Mouse (Mus musculus): ENCODE measurements around the gene Serpinb1a. TPM values are rescaled to one million over a fixed set of nuclear protein-coding genes. Genes with fewer than 3 reads are reported as not detected.

Serpinb1a gene
- polyA plus RNA-seq, 1 experiment from 2014 or later: 31.7 TPM

- no peak for ATAC-seq (ENCODE audit: insufficient number of reproducible peaks, low FRiP score, low TSS enrichment, low read depth)
- 90% methylated on average over 5 of the region's 5 CpGs for WGBS
These were observed 31.1 kb downstream of the Serpinb1a start for GRCm38 (mm10) chr13:32819926-32820325.

GRCm38 (mm10) chr13:32819241-32819640 lies 31.7 kb downstream of the Serpinb1a start:
- Histone ChIP-seq H3K4me2 (replicated peaks) (no peak overlapping the region), H3K4me3 (replicated peaks) (no peak overlapping the region), H3K4me1 (no peaks in the 10 kb centered on the region), H3K27me3 (no peaks in the 10 kb centered on the region), H3K9me3 (replicated peaks) (no peaks in the 10 kb centered on the region), H3K9ac (no peak overlapping the region), H3K27ac (replicated peaks) (no peak overlapping the region), H3K36me3 (peaks cover 55% of the 10 kb centered on the region)
- 90% methylated on average over 3 of the region's 3 CpGs for WGBS
- 0 out of 2 replicates have a peak, but pooled peaks have one; percentile 58 for ATAC-seq (ENCODE audit: insufficient number of reproducible peaks, low FRiP score, low TSS enrichment, low read depth)

More at GRCm38 (mm10) chr13:32819926-32820325, 31.1 kb downstream of the Serpinb1a start:
- Histone ChIP-seq H3K27ac (replicated peaks) (no peak overlapping the region), H3K4me2 (replicated peaks) (no peak overlapping the region), H3K4me3 (replicated peaks) (no peak overlapping the region), H3K27me3 (no peaks in the 10 kb centered on the region), H3K36me3 (peaks cover 50% of the 10 kb centered on the region), H3K9ac (no peak overlapping the region), H3K9me3 (replicated peaks) (no peaks in the 10 kb centered on the region), H3K4me1 (no peaks in the 10 kb centered on the region)

- H3K9me3 ChIP-seq (replicated peaks): no peaks in the 10 kb centered on the region
- H3K4me1 ChIP-seq: peaks cover 15% of the 10 kb centered on the region
- H3K4me2 ChIP-seq (replicated peaks): no peak overlapping the region
- H3K27me3 ChIP-seq: no peaks in the 10 kb centered on the region
- no peak for ATAC-seq (ENCODE audit: insufficient number of reproducible peaks, low FRiP score, low TSS enrichment, low read depth)
- 79% methylated on average over 3 of the region's 3 CpGs for WGBS
- peaks cover 23% of the 10 kb centered on the region for H3K36me3 ChIP-seq
- H3K9ac ChIP-seq: no peak overlapping the region
- H3K4me3 ChIP-seq (replicated peaks): no peak overlapping the region
- no peak overlapping the region for H3K27ac ChIP-seq (replicated peaks)
These were observed 43.4 kb downstream of the Serpinb1a start for GRCm38 (mm10) chr13:32807624-32808023.

GRCm38 (mm10) chr13:32806820-32807219 lies 44.2 kb downstream of the Serpinb1a start:
- WGBS: 87% methylated on average over 7 of the region's 7 CpGs
- H3K9me3 ChIP-seq (replicated peaks): no peaks in the 10 kb centered on the region
- peaks cover 23% of the 10 kb centered on the region for H3K36me3 ChIP-seq
- H3K9ac ChIP-seq: no peak overlapping the region
- no peak overlapping the region for H3K4me3 ChIP-seq (replicated peaks)
- H3K27me3 ChIP-seq: no peaks in the 10 kb centered on the region
- ATAC-seq (ENCODE audit: insufficient number of reproducible peaks, low FRiP score, low TSS enrichment, low read depth): no peak
- H3K4me1 ChIP-seq: peaks cover 15% of the 10 kb centered on the region
- no peak overlapping the region for H3K4me2 ChIP-seq (replicated peaks)
- no peak overlapping the region for H3K27ac ChIP-seq (replicated peaks)

GRCm38 (mm10) chr13:32803701-32804345 lies 47.2 kb downstream of the Serpinb1a start:
- no peak overlapping the region for H3K9ac ChIP-seq
- peak overlapping the region; percentile 68 for H3K4me3 ChIP-seq (replicated peaks)
- WGBS: 70% methylated on average over 4 of the region's 4 CpGs

GRCm38 (mm10) chr13:32802259-32803081 lies 48.5 kb downstream of the Serpinb1a start, which contains the start of gene D930007J09Rik:
D930007J09Rik (minus strand) TSS chr13:32802849.
- peaks cover 9% of the 10 kb centered on the region for H3K36me3 ChIP-seq
- peaks cover 21% of the 10 kb centered on the region for H3K4me1 ChIP-seq
- peak within 1 kb of the TSS; percentile 86 for H3K27ac ChIP-seq (replicated peaks)
- no peaks in the 10 kb centered on the region for H3K27me3 ChIP-seq
- H3K9me3 ChIP-seq (replicated peaks): no peaks in the 10 kb centered on the region
- ATAC-seq (ENCODE audit: insufficient number of reproducible peaks, low FRiP score, low TSS enrichment, low read depth): peak; percentile 35
- peak within 1 kb of the TSS; percentile 77 for H3K9ac ChIP-seq
- peak within 1 kb of the TSS; percentile 71 for H3K4me2 ChIP-seq (replicated peaks)
- H3K4me3 ChIP-seq (replicated peaks): peak within 1 kb of the TSS; percentile 68
- under 1% methylated on average over 92 of the region's 95 CpGs for whole genome bisulfite sequencing

More at GRCm38 (mm10) chr13:32803701-32804345, 47.2 kb downstream of the Serpinb1a start:
- Histone ChIP-seq H3K4me2 (replicated peaks) (peak overlapping the region; percentile 71), H3K27ac (replicated peaks) (no peak overlapping the region), H3K4me1 (peaks cover 21% of the 10 kb centered on the region), H3K27me3 (no peaks in the 10 kb centered on the region), H3K9me3 (replicated peaks) (no peaks in the 10 kb centered on the region), H3K36me3 (peaks cover 12% of the 10 kb centered on the region)
- ATAC-seq (ENCODE audit: insufficient number of reproducible peaks, low FRiP score, low TSS enrichment, low read depth): no peak

- H3K27me3 ChIP-seq: no peaks in the 10 kb centered on the region
- peaks cover 5% of the 10 kb centered on the region for H3K36me3 ChIP-seq
- ATAC-seq (ENCODE audit: insufficient number of reproducible peaks, low FRiP score, low TSS enrichment, low read depth): peak; percentile 97
- peak within 1 kb of the TSS; percentile 86 for H3K27ac ChIP-seq (replicated peaks)
- H3K4me2 ChIP-seq (replicated peaks): peak within 1 kb of the TSS; percentile 71
- WGBS: under 1% methylated on average over 51 of the region's 51 CpGs
- peaks cover 21% of the 10 kb centered on the region for H3K4me1 ChIP-seq
- H3K9ac ChIP-seq: peak within 1 kb of the TSS; percentile 77
- H3K9me3 ChIP-seq (replicated peaks): no peaks in the 10 kb centered on the region
- H3K4me3 ChIP-seq (replicated peaks): peak within 1 kb of the TSS; percentile 68
These were observed 49.2 kb downstream of the Serpinb1a start, which contains the start of gene Wrnip1 for GRCm38 (mm10) chr13:32801693-32802221. Wrnip1 (plus strand) TSS chr13:32802038.

- Histone ChIP-seq H3K4me1 (peaks cover 21% of the 10 kb centered on the region), H3K27ac (replicated peaks) (no peak overlapping the region), H3K4me3 (replicated peaks) (no peak overlapping the region), H3K9me3 (replicated peaks) (no peaks in the 10 kb centered on the region), H3K9ac (no peak overlapping the region), H3K36me3 (no peaks in the 10 kb centered on the region), H3K27me3 (no peaks in the 10 kb centered on the region), H3K4me2 (replicated peaks) (peak overlapping the region; percentile 71)
- no peak for ATAC-seq (ENCODE audit: insufficient number of reproducible peaks, low FRiP score, low TSS enrichment, low read depth)
These were observed 50.1 kb downstream of the Serpinb1a start for GRCm38 (mm10) chr13:32800859-32801258.

- H3K4me1 ChIP-seq: peaks cover 20% of the 10 kb centered on the region
- no peaks in the 10 kb centered on the region for H3K27me3 ChIP-seq
- no peak overlapping the region for H3K27ac ChIP-seq (replicated peaks)
- H3K9ac ChIP-seq: no peak overlapping the region
- no peak overlapping the region for H3K4me3 ChIP-seq (replicated peaks)
- H3K36me3 ChIP-seq: no peaks in the 10 kb centered on the region
- no peak overlapping the region for H3K4me2 ChIP-seq (replicated peaks)
- no peaks in the 10 kb centered on the region for H3K9me3 ChIP-seq (replicated peaks)
- no peak for ATAC-seq (ENCODE audit: insufficient number of reproducible peaks, low FRiP score, low TSS enrichment, low read depth)
- 55% methylated on average over 2 of the region's 2 CpGs for WGBS
These were observed 51.9 kb downstream of the Serpinb1a start for GRCm38 (mm10) chr13:32799131-32799530.

GRCm38 (mm10) chr13:32797085-32797484 lies 53.9 kb downstream of the Serpinb1a start:
- Histone ChIP-seq H3K9me3 (replicated peaks) (no peaks in the 10 kb centered on the region), H3K27ac (replicated peaks) (no peak overlapping the region), H3K36me3 (no peaks in the 10 kb centered on the region), H3K9ac (no peak overlapping the region), H3K4me1 (peaks cover 6% of the 10 kb centered on the region; the same call in 1 of the 2 replicates), H3K4me2 (replicated peaks) (no peak overlapping the region), H3K4me3 (replicated peaks) (no peak overlapping the region), H3K27me3 (no peaks in the 10 kb centered on the region)
- 62% methylated on average over 1 of the region's 1 CpGs for WGBS
- ATAC-seq (ENCODE audit: insufficient number of reproducible peaks, low FRiP score, low TSS enrichment, low read depth): no peak

GRCm38 (mm10) chr13:32795166-32795565 lies 55.8 kb downstream of the Serpinb1a start:
- no peak overlapping the region for H3K27ac ChIP-seq (replicated peaks)
- 85% methylated on average over 5 of the region's 5 CpGs for WGBS
- no peak overlapping the region for H3K4me3 ChIP-seq (replicated peaks)
- no peak overlapping the region for H3K9ac ChIP-seq
- no peak overlapping the region for H3K4me2 ChIP-seq (replicated peaks)
- H3K4me1 ChIP-seq: no peaks in the 10 kb centered on the region
- no peak for ATAC-seq (ENCODE audit: insufficient number of reproducible peaks, low FRiP score, low TSS enrichment, low read depth)
- no peaks in the 10 kb centered on the region for H3K36me3 ChIP-seq
- H3K27me3 ChIP-seq: no peaks in the 10 kb centered on the region
- no peaks in the 10 kb centered on the region for H3K9me3 ChIP-seq (replicated peaks)
